Mouse (Mus musculus): ENCODE results near the gene Zp2.

DNA sequence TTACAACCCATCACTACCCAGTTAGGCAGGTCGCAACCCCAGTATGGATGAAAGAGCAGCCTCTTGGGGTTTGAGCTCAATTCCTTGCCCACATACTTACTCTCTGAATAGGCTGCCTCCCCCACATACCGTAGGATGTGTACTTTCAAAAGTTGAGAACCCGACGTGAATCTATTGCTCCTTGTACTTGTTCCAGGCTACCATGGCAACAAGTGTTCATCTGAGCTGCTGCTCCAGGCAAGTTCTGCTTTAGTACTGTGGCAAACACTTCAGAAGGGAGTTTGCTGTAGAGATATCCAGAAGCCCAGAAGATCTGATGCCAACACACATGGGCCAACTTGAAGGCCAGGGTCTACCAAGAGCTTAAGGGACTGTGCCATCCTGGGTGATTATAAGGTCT is 16.1 kb downstream of the Zp2 start:
- TF ChIP-seq POLR2A (IDR thresholded peaks at IDR 0.05; ENCODE audit: control insufficient read depth, low read depth, low read length), result no peak
- TF ChIP-seq CTCF (IDR thresholded peaks at IDR 0.05; ENCODE audit: control insufficient read depth, insufficient read depth, insufficient replicate concordance, low read depth, low read length), result no peak

Measured in testis, adult 2 months (tissue).